Mouse (Mus musculus): Measurements from ENCODE around the gene Ephb4.

GRCm38 (mm10) chr5:137419105-137419504 lies 69.2 kb downstream of the Ephb4 start:
- TF ChIP-seq POLR2A (IDR thresholded peaks at IDR 0.05; ENCODE audit: borderline replicate concordance, insufficient read depth, low read length) (no peak), CTCF (IDR thresholded peaks at IDR 0.05; ENCODE audit: borderline replicate concordance, insufficient read depth, low read depth, low read length) (no peak)
